Mouse (Mus musculus) CH12.LX (cell line): ENCODE data around the gene Copg2.

Experiments used
- CTCF ChIP-seq, 2 experiments: IDR thresholded peaks in 1 of 2; conservative IDR thresholded peaks in 1 of 2; 2 replicates each; pipeline ENCODE4 v1.5.1; 2011 to 2012; ENCODE audit warnings: low read depth in 2 of 2, low read length in 2 of 2, improper control_type of control experiment in 1 of 2, inconsistent platforms in 1 of 2, mild to moderate bottlenecking in 1 of 2, moderate library complexity in 1 of 2
- POLR2A ChIP-seq: IDR thresholded peaks from 2 replicates; pipeline ENCODE4 v1.6.1; 2011; ENCODE audit warnings: low read depth, mild to moderate bottlenecking, improper control_type of control experiment, low read length
- POLR2AphosphoS2 ChIP-seq: IDR thresholded peaks from 2 replicates; pipeline ENCODE4 v1.6.1; 2011; ENCODE audit warnings: low read depth, low read length, improper control_type of control experiment
- ZNF384 ChIP-seq: IDR thresholded peaks from 2 replicates; pipeline ENCODE4 v1.6.1; 2012; ENCODE audit warnings: low read depth, low read length, improper control_type of control experiment, inconsistent platforms

DNA sequence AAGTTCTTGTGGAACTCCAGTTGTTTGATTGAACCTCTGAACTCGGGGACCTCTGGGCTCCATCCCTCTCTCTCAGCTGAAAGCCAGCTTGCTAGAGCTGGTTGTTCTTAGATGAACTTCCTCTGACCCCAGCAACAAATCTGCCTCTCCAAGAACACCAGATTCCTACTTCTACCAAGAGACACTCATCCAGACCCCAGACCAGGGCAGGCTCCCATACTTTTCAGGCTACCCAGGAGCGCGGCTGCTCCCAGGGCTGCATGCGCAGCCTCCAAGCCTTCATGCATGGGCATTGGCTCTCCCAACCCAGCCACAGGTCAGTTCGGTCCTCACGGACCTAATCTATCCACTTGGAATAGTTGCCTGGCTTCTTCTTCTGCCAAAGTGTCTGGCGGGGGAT, 173.3 kb downstream of the Copg2 start, which contains the start of gene Mest:
- TF ChIP-seq POLR2AphosphoS2, result no peak
- no peak for TF ChIP-seq ZNF384
- TF ChIP-seq CTCF (conservative IDR thresholded peaks at IDR 0.05 in 1 of 2, IDR thresholded peaks at IDR 0.05 in 1 of 2; ENCODE audit: low read depth in 2 of 2, low read length in 2 of 2), result no peak
- no peak for TF ChIP-seq POLR2A
